Mouse (Mus musculus): Measurements from ENCODE around the gene Zdhhc19. TPM values are rescaled to one million over a fixed set of nuclear protein-coding genes. Genes with fewer than 3 reads are reported as not detected.
A peak's percentile ranks its signal among the peaks of the same experiment; 100 is the strongest.

Gene Zdhhc19
- total RNA-seq, 4 experiments from 2014 or later, result 0.27 TPM; not detected in 3

DNA sequence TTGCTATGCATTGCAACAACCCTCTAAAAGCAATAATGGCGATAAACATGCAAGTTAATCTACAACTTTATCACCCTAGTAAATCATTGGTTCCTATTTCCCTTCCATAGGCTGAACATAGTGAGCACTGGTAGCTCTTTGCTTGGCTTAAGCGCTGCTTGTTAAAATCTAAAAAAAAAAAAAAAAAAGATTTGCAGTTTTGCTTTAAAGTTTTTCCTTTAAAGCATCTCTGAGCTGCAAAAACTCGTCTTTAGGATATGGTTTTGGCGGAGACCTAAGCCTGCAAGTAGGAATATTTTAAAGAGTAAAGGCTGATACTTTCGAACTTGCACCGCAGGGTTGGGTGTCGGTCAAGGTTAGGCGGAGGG is 112.3 kb downstream of the Zdhhc19 start:
- no peak for DNase-seq (ENCODE audit: low spot score in 2 of 2)

DNA sequence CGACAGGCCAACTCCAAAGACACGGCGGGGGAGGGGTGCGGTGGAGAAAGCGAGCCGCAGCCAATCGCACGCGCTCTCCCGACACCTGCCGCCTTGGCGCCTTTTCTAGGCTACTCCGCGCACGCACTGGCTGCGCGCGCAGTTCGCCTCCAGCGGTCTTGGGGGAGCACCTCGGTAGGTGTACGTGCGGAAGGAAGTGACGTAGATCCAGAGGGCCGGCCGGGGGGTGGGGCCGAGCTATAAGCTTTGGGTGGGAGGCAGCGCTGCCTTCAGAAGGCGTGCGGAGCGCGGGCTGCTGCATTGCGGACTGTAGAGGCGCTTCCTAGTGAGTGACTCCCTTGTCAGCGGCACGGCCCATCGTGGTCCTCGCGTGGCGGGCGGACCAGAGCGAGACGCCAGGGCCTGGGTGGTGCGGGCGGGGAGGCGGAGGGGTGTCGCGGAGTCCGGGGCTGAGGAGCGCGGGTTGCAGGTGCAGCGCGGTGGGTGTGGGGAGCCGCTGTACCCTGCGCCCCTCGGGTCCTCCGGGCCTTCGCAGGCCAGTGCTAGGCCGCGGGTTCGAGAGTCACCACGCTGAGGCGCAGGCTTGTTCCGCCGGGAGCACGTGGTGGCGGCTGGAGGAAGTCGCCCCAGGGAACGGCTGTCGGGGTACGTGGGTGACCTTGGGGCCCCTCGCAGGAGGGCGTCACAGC is 112.8 kb downstream of the Zdhhc19 start, which contains the start of gene Tfrc:
Tfrc (plus strand) TSS at position 209 of the 689 bp plus-strand sequence.
- DNase-seq (ENCODE audit: low spot score in 2 of 2), result peak; percentile 93 to 94

DNA sequence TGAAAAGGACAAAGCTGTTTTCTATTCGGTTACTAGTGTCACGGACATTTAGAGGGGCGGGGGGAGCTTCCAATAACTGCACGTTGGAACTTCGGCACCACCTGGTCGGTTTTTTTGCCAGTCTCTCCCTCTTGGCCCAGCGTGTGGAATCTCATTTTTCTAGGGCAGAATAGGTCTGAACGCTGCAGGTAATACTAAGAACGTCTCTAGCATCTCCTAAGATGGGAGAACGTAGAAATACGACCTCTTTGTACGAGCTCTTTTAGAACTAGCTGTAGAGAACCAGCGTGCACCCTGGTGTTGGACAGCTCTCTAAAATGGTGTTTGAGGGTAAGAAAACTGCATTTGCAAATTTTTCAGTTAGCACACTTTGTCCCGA is 113.3 kb downstream of the Zdhhc19 start:
- no peak for DNase-seq (ENCODE audit: low spot score in 2 of 2)

DNA sequence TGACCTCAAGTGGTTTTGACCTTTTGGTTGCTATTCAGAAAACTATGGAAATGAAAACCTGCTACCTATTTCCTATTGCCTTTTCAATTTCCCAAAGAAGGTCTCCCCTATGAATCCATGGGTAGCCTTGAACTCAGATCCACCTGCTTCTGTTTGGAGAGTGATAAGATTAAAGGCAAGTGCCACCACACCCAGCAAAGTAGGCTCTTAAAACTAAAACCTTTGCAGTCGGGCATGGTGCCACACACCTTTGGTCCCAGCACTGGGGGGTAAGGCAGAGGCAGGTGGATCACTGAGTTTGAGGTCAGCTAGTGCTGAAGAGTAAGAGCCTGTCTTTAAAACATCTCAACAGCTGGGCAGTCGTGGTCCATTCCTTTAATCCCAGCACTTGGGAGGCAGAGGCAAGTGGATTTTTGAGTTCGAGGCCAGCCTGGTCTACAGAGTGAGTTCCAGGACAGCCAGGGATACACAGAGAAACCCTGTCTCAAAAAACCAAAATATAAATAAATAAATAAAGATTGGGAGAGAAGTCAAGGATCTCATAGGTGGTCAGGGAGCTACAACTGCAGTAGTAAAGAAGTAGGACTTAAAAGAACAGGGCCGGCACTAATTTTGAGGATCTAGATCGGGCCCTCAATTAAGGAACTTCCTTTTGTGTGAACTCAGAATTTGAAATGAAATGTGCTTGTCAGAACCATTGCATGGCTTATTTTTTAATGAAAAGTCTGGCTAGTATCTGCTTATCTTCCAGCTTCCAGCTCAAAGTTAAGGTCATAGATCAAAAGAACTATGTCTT is 114.6 kb downstream of the Zdhhc19 start:
- no peak for DNase-seq (ENCODE audit: low spot score in 2 of 2)

Other genes starting within 250 kb of the Zdhhc19 start
- gene Fbxo45, start 249.1 kb upstream of the Zdhhc19 start, total RNA-seq (2022), result 10 to 100 TPM; 35.9 to 46.6 (median 40.6) TPM
- gene Wdr53, start 249.0 kb upstream of the Zdhhc19 start, total RNA-seq (2022), result 10 to 100 TPM; 12.2 to 14.1 (median 12.8) TPM
- gene Smco1, start 224.8 kb upstream of the Zdhhc19 start, total RNA-seq (2022), result under 1 TPM in 2 of 4 experiments, not detected in 2; 0.32 to 0.37 TPM
- 10 to 100 TPM; 23.0 to 28.1 (median 27.3) TPM for gene Rnf168, start 218.8 kb upstream of the Zdhhc19 start, total RNA-seq (2022)
- 10 to 100 TPM; 50.0 to 60.5 (median 55.1) TPM for gene Ubxn7, start 164.0 kb upstream of the Zdhhc19 start, total RNA-seq (2022)
- gene Tm4sf19, start 95.8 kb upstream of the Zdhhc19 start, total RNA-seq (2022), result not detected
- 10 to 100 TPM; 12.5 to 17.4 (median 16.3) TPM for gene Tctex1d2, start 76.6 kb upstream of the Zdhhc19 start, total RNA-seq (2022)
- gene Pcyt1a, start 65.3 kb upstream of the Zdhhc19 start, total RNA-seq (2022), result 10 to 100 TPM; 33.8 to 40.1 (median 35.6) TPM
- not detected for gene Slc51a, start 8.4 kb upstream of the Zdhhc19 start, total RNA-seq (2022)
- 10 to 100 TPM; 54.4 to 75.4 (median 58.0) TPM for gene Tfrc, start 112.7 kb downstream of the Zdhhc19 start, total RNA-seq (2022)
- 100 to 1,000 TPM; 206 to 238 (median 222) TPM for gene Tnk2, start 147.6 kb downstream of the Zdhhc19 start, total RNA-seq (2022)
- gene Muc4, start 239.6 kb downstream of the Zdhhc19 start, total RNA-seq (2022), result not detected